Mouse (Mus musculus) right cerebral cortex, postnatal 14 days (tissue): ENCODE results near the gene Gm43064.
A peak's percentile ranks its signal among the peaks of the same experiment; 100 is the strongest.
"Not testable (repeated sequence)": the region's sequence is repeated elsewhere in the genome, so short reads cannot be mapped to it uniquely, and the experiment has no call there.

ENCODE experiments used
- DNase-seq: peaks from one replicate; pipeline ENCODE4 v3.0.0; 2022

The Gm43064 gene

DNA sequence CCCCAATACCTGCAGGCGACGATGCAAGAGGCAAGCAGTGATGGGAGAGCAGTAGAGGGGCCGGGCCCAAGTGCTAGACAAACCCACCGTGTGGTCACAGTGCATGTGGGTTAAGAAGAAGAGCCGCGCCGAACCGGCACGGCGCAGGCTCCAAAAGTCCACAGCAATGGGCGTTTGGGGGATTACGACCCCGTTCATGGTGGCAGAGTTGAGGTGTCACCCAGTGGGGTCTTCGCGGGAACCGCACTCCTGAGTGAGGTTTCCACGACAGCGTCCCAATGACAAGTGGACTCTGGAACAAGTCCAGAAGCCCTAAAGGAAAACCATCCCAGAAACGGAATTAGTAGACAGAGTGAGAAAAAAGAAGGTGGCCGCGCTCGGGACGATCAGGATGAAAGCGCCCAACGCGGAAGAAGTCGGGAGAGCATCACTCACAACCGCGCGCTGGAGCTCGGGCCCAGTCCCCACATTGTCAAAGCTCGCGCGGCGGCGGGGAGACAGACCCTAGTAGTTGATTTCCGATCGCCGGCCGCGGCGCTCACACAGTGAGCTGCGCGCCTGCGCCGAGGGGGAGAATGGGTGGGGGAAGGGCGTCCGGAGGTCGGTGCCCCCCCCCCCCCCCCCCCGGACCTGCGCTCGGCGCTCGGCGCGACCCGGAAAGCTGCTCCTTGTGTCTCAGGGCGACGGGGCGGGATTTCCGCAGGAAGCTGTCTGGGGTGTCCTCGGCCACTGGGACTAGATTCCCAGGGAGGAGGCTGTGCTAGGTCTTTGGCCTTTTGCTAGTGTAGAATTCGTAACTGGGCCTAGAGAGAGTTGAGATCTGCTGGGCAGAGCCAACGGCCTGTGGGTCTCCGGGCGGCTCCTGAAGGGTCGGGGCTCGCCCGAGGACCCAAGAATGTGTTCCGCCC, at the start of gene Gm43064, which contains the start of the genes Dclre1b and Ap4b1:
TSS of gene Gm43064 (plus strand) at position 683 of the 908 bp plus-strand sequence.
TSS of gene Dclre1b (minus strand) at position 554 of the 908 bp plus-strand sequence.
TSS of gene Ap4b1 (plus strand) at position 630 of the 908 bp plus-strand sequence.
- DNase-seq, result peak; percentile 93

- DNase-seq, result no peak
These were observed 42.6 kb upstream of the Gm43064 start for GRCm38 (mm10) chr3:103766789-103767188.

- no peak for DNase-seq
These were observed 37.7 kb upstream of the Gm43064 start for GRCm38 (mm10) chr3:103771531-103772130.

DNA sequence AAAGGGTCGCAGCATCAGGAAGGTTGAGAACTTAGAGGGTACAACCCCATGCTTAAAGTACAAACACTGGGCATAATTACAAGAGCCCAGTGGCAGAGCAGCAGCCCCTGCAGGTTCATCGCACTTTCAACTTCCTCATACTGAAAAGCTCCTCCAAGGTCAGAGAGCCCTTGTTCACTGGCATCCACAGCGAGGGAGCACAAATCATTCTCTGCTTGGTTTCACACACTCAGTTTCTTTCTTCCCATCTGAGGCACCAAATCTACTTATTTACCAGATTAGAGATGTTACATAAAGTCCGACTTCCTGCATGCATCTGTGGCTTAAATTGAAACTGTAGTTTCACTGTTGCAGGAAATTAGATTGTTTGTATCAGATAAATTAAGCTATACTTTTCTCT, 36.5 kb upstream of the Gm43064 start:
- DNase-seq, result no peak

DNA sequence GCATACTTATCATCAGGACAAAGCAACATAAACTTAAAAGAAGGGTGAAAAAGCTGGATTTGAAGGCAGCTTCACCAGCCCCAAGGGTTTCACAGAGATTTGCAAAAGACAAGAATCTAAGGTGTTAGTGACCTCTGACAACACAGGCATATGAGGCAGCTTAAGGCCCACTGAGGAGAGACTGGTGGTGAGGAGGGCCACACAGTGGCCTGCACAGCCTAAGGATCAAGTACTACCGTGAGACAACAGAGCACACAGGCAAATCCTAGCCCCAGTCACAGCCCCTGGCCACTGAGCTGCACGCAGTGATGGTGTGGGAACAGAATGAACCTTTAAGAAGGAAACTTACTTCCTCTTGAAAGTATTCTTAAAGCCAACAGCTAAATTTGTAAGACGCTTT, 35.9 kb upstream of the Gm43064 start:
- DNase-seq, result no peak

DNA sequence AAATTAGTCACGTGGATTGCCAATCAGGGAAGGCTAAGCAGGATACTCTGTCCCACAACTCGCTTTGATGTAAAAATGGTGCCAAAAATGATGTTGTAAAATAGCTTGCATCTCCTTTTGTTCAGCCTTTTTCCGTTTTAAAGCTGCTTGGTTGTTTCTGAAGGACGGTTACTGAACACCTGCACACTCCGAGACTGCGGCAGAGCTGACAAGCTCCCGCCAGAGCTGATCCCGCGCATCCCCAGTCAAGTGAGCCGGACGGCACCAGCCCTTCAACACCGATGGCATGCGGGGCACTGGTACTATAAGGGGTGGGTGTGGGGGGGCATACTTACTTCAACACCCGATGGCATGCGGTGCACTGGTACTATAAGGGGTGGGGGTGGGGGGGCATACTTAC, 35.4 kb upstream of the Gm43064 start:
- DNase-seq, result no peak

DNA sequence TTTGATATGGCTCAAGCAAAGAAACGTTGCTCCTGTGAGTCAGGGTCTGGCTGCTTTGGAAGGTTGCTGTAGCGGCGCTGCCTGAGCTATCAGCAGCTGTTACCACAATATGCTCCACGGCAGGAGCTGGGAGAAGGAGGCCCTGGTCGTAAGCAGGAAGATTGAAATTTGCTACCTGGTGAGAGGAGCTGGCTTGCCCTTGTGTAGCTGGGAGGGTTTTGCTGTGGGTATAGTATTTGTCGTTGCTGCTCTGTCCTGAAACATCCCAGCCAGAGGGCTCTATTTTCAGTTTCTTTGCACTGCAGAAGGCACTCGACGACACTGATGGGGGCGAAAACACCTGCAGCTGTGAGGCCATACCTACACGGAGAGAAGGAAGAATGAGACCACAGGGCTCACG, 31.4 kb upstream of the Gm43064 start:
- no peak for DNase-seq

DNA sequence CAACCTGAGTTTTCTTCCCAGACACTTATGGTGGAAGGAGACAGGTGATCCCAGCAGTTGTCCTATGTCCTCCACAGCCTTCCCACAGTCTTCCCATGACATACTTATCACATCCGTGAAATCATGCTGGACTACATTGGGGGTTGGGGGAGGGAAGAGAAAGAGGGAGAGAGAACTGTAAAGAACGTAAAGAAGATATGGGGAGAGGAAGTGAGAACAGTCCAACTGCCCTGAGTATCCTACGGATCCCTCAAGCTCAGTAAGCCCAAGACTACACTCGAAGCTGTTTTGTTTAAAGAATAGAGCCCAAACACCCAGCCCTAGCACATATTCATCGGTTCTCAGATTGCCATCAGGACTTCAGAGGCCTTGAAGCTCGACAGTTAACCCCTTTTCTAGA, 30.7 kb upstream of the Gm43064 start:
- DNase-seq, result no peak

DNA sequence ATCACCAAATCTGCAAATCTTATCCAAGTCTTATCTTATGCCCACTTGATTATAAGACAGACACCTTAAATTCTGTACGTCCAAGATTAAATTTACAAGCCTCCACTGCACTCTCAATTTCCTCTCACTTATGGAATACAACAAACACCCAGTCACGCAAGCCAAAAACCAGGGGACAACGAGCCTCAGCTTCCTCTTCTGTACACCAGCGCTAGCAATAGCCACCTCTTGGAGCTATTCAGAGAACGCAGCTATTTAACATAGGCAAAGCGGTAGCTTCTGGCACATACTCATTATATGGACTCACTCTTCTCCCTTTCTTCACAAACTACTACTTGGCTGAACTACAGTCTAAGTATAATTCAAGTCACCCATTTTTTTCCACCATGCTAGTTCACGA, 30.2 kb upstream of the Gm43064 start:
- DNase-seq, result no peak

DNA sequence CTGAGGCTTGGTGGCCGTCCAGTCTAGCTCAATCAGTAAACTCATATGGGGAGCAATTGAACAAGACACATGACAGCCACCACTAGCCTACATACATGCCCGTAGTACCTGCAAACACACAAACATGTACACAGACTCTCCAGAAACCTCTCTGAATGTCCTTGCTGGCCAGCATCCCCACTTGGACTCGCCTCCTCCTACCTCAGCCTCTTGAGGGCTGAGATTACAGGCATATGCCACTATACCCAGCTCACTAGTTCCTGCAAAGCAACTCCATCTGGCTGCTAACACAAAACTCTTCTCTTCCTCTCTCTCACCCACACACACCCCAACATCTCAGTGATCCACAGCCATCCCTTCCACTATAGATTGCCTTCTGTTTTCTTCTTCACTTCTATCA, 29.1 kb upstream of the Gm43064 start:
- no peak for DNase-seq

DNA sequence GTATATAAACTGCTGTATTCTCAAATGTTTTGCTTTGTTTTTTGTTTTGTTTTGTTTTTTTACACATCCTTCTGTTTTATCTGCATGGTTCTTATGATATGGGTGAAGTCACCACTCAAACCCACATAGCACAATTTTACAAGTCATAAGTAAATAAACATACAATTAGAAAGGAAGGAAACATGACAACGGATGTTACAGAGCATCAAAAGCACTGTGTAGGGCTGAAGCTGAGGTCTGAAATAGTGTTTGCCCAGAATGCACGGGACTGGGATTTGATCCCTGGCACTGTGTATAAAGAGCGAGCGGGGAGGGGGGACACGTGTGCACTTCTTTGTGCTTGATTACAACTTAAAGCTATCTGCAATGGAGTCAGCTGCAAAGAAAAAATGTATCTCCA, 28.6 kb upstream of the Gm43064 start:
- DNase-seq, result no peak

DNA sequence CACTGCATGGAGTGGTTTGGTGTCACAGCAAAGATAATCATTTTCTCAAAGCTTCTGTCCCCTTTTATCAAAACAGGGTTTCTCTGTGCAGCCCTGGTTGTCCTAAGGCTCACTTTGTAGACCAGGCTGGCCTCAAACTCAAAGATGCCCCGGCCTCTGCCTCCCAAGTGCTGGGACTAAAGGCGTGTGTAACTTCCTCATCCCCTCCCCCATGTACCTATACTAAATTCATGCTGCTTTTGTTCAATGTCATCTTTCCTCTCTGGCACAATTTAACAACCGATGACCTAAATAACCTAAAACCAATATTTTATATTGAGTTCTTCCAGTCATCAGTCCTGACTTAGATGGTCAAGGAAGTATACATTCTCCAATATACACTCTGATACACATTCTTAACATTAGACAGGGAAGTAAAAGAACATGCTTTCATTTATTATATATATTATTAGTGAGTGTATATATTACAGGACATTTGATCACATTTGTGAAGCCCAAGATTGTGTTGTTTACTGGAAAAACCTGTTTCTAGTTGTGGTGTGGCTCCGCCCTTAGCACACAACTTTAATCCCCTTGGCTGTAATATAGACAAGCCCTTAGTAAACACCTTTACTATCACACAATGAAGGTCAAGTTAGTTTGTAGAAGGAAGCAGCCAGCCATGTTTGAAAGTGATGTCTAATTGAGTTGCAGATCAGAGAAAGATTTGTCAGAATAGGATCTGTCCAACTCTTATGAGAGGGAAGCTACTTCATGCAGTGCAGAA, 26.3 kb upstream of the Gm43064 start:
- DNase-seq, result no peak

GRCm38 (mm10) chr3:103787225-103787624, 22.1 kb upstream of the Gm43064 start:
- no peak for DNase-seq

DNA sequence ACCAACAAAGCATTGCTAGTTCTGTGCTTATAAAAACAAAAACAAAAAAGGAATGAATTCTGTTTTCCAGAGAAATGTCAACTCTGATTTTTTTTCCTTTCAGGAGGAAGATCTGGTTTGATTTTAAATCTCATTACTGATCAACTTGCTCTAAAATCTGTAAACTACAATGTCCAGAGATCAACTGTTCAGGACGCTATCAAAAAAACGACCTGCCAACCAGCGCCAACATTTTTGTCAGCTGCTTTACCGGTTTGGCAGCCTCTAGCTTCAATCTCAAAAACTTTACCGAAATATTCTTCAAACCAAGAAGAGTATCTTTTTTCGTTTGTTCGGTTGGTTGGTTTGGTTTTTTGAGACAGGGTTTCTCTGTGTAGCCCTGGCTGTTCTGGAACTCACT, 20.3 kb upstream of the Gm43064 start:
- no peak for DNase-seq

- no peak for DNase-seq
These were observed 19.5 kb upstream of the Gm43064 start for GRCm38 (mm10) chr3:103789891-103790345.

GRCm38 (mm10) chr3:103790346-103791145, 18.8 kb upstream of the Gm43064 start:
- DNase-seq, result peak; percentile 39

- DNase-seq, result peak; percentile 94
These were observed 17.9 kb upstream of the Gm43064 start, which contains the start of gene Hipk1 for GRCm38 (mm10) chr3:103791230-103792110. Hipk1 (minus strand) TSS chr3:103791563.

DNA sequence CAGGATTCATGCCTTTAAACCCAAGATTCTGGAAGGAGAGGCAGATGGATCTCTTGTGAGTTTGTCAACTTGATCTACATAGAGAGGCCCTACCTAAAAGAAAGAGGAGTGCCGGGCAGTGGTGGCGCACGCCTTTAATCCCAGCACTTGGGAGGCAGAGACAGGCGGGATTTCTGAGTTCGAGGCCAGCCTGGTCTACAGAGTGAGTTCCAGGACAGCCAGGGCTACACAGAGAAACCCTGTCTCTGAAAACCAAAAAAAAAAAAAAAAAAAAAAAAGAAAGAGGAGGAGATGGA, 17.3 kb upstream of the Gm43064 start:
- DNase-seq, result not testable (repeated sequence)

- no peak for DNase-seq
These were observed 16.8 kb upstream of the Gm43064 start for GRCm38 (mm10) chr3:103792566-103792965.

GRCm38 (mm10) chr3:103796389-103796788, 13.0 kb upstream of the Gm43064 start:
- DNase-seq, result no peak

DNA sequence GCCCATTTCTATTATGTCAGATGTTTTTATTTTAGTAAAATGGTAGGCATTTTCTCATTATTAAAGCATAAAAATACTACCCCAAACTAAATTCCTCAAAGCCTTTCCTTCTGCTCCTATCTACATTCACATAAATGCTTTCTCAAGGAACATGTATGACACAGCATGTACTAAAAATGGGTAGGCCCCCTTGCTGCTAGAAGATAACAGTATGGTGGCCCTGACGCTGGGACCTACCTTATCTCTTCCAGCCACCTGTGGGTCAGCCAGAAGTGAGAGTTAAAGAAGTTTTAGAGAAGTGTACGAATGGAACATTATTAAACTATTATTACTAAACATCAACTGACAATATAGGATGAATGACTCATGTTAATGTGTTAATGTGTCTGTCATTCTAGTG, 9.9 kb upstream of the Gm43064 start:
- DNase-seq, result no peak
